Mouse (Mus musculus): ENCODE measurements around the gene 4921530L21Rik.

DNA sequence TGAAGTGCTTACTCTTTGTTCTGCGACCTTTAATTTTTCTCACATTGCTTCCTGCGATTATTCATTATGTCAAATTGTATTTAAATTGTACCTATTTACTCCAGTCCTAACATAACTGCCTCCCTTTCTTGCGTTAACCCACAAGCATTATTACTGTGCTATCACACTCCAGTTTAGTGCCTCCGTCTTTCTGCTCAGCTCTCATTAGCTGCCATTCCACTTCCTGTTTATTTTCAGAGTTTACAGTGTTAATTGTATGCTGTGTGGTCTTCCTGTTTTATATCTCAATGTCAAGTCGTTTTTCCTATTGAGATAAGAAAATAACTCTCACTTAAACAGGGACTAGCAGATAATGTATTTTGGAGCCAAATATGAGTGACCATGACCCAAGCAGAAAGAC is 9.0 kb upstream of the 4921530L21Rik start:
- TF ChIP-seq POLR2A (IDR thresholded peaks at IDR 0.05; ENCODE audit: control insufficient read depth, extremely low read depth, insufficient read depth, low read length, poor library complexity) (no peak), CTCF (IDR thresholded peaks at IDR 0.05; ENCODE audit: borderline replicate concordance, control insufficient read depth, extremely low read depth, insufficient read depth, low read length, poor library complexity) (no peak)

All from thymus, adult 2 months (tissue).